Mouse (Mus musculus) left cerebral cortex, adult 2 months (tissue): Measurements from ENCODE around the gene Sparcl1. TPM values are rescaled to one million over a fixed set of nuclear protein-coding genes. Genes with fewer than 3 reads are reported as not detected.

Experiments
- DNase-seq, 2 experiments: peaks; one replicate each; pipeline ENCODE4 v3.0.0; 2021 to 2022; ENCODE audit warnings: low spot score in 2 of 2, mixed read lengths in 1 of 2; ENCODE audit errors: extremely low spot score in 1 of 2
- H3K27ac ChIP-seq: fragments of 200-600 bp; 2 replicates; pipeline ENCODE4 v1.8.1; 2022
- H3K4me3 ChIP-seq: fragments of 200-600 bp; 2 replicates; pipeline ENCODE4 v1.8.1; 2022
- CTCF ChIP-seq: fragments of 200-600 bp; IDR thresholded peaks from 2 replicates; pipeline ENCODE4 v1.8.1; 2022; ENCODE audit warnings: antibody characterized with exemption, mild to moderate bottlenecking, moderate library complexity
- intact Hi-C: fragments of 180-260 bp; cut with DNase I; formaldehyde crosslinking; loops from one replicate; pipeline ENCODE4 v1.15.1; 2025
- microRNA-seq, 2 experiments: library from miRNA; unstranded; fragments of <30 nt; microRNA quantifications; one replicate each; pipeline ENCODE4 v1.2.0; 2021
- total RNA-seq, 2 experiments: library from RNA; stranded (reverse); gene quantifications; 2 replicates each; pipeline ENCODE4 v1.2.3; 2021

Gene Sparcl1
- total RNA-seq, 2 experiments from 2014 or later, result 1,525 to 1,546 TPM

DNA sequence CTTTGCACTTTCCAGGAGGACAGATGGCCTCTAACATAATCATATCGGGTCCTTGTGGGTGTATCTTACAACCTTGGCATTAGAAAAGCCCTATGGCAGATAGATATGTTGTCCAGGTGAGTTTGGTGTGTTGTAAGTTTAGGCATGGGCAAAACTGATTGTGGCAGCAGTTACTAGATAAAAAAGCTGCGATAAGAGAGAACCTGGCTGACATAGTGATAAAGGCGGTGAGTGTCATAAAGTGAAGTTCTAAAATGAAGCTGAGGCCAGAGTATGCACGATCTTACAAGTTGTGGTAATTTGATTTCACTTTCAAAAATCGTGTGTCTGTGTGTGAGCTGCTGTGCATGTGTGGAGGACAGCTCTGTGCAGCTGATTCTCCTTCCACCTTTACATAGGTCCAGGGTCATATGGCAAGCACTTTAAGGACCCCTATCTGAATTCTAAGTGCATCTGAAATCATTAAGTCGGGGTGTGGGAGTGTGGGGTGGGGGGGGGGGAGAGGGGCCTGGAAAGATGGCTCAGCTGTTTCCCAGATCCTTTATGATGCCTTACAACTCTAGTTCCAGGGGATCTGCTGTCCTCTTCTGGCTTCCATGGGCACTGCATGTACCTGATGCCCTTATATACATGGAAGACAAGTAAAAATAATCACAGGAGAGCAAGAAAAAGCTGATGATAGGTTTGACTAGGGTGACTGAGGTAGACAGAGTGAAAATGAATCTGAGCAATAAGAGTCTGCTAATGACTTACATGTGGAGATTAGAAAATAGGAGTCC, 74.2 kb downstream of the Sparcl1 start:
- Histone ChIP-seq H3K4me3 (no peak overlapping the region), H3K27ac (no peak overlapping the region)
- intact Hi-C loops, result loop anchor here (1.0 kb wide), 1 partner anchor 40 kb away; no protein-coding TSS in a partner anchor
- TF ChIP-seq CTCF, result peak; percentile 81
- peak; percentile 39 to 50 for DNase-seq

DNA sequence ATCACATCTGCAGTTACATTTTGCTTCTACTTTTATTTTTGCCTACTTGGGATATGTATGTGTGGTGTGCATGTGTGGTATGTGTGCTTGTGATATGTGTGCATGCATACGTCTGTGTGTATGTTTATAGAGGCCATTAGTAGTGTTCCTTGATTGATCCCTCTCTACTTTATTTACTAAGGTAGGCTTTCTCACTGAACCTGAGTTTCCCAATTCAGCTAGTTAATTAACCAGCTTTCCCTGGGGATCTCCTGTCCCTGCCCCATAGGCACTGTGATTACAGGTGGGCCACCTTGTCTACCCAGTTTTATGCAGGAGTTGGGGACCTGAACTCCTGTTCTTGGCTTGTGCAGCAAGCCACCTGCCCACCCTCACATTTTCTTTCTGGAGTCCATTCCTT, 76.8 kb downstream of the Sparcl1 start:
- intact Hi-C loops, result no loop called here
- Histone ChIP-seq H3K4me3 (no peak overlapping the region), H3K27ac (no peak overlapping the region)
- no peak for DNase-seq
- no peak for TF ChIP-seq CTCF

DNA sequence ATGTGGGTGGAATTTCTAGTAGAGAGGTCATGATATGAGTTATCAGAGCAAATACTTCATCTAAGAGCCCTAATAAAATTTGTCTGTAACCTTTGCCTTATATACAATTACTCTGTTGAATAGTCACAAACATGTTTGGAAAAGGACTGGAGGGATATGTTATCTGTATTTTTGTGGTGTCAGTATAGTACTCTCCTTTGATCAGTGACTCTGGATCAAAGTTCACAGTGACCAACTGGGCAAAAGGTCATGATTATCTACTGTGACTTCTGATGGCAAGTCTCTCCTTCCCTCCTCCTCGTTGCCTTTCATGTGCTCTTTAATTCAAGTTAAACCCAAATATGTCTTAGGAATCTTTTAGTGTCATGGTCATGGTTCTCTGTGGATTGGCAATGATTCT, 77.7 kb downstream of the Sparcl1 start:
- no peak for DNase-seq
- H3K4me3 ChIP-seq, result no peak overlapping the region
- TF ChIP-seq CTCF, result no peak
- intact Hi-C loops, result no loop called here
- H3K27ac ChIP-seq, result no peak overlapping the region

DNA sequence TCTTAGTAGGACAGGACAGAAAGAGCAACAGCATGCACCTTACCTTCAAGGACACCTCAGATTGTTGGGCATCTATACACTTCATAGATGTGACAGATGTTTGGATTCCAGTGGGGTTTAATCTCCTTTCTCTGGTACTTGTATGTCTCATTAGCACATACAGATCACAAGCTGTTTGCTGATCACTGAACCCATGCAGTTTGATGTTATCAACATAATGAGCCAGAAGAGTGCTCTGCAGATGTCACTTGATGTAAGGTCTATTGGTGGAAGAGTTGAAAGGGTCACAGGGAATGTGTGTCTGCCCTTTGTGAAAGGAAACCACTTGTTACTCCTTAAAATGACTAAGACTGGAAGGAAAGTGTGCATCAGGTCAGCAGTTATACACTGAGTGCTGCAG, 78.5 kb downstream of the Sparcl1 start:
- H3K27ac ChIP-seq, result no peak overlapping the region
- H3K4me3 ChIP-seq, result no peak overlapping the region
- no peak for TF ChIP-seq CTCF
- intact Hi-C loops, result no loop called here
- no peak for DNase-seq

DNA sequence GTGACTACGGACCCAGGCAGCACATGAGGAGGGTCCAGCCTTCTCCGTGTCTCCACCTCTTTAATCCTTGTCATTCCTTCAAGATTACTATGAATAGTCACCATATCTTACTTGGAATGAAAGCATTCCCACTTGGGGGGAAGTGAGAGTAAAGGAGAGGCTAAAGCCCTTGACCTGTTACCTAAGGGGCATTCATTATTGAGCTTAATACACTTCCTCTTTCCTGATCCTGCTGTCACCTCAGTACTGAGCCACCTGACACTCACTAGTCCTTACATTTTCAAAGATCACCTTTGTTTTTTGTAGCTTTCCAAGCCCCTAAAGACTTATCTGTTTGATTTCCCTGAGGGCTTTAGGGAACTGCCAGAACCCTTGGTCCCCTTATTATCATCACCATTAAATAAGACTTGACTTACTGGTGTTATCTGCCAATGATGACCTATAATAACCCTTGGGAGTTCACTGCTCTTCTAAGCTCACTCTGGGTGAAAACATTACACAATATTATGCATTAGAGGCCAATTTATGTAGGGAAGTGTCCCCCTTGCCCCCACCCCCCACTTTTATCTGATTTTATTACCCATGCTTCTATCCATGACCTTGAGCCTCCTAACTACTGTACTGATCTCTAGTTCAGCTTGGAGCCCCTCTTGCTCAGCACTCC, 81.0 kb downstream of the Sparcl1 start:
- TF ChIP-seq CTCF, result no peak
- intact Hi-C loops, result no loop called here
- no peak overlapping the region for H3K27ac ChIP-seq
- H3K4me3 ChIP-seq, result no peak overlapping the region
- DNase-seq, result no peak

Small RNA genes within 50 kb of the gene (microRNA-seq; reads per million reads assigned to microRNA genes)
- 0.24 reads per million in 2 experiments for gene Mir5619

Other genes starting within 250 kb of the Sparcl1 start
- gene Klhl8, start 202.5 kb downstream of the Sparcl1 start, total RNA-seq, result 10 to 100 TPM; 33.1 to 35.3 TPM
- under 1 TPM in 1 of 2 experiments, not detected in 1; 0.42 TPM for gene Hsd17b13, start 136.3 kb downstream of the Sparcl1 start, total RNA-seq
- gene Hsd17b11, start 91.8 kb downstream of the Sparcl1 start, total RNA-seq, result 10 to 100 TPM; 42.3 to 42.7 TPM
- gene Nudt9, start 67.4 kb downstream of the Sparcl1 start, total RNA-seq, result 10 to 100 TPM; 66.1 to 68.4 TPM
- gene Gm17660, start 36.1 kb downstream of the Sparcl1 start, total RNA-seq, result not detected
- under 1 TPM; 0.07 to 0.09 TPM for gene Dspp, start 57.0 kb upstream of the Sparcl1 start, total RNA-seq
- 1 to 10 TPM; 6.0 to 6.8 TPM for gene Dmp1, start 88.9 kb upstream of the Sparcl1 start, total RNA-seq
- under 1 TPM; 0.23 to 0.37 TPM for gene Ibsp, start 185.4 kb upstream of the Sparcl1 start, total RNA-seq
- gene Mepe, start 211.6 kb upstream of the Sparcl1 start, total RNA-seq, result not detected